In the genomic region with DNA sequence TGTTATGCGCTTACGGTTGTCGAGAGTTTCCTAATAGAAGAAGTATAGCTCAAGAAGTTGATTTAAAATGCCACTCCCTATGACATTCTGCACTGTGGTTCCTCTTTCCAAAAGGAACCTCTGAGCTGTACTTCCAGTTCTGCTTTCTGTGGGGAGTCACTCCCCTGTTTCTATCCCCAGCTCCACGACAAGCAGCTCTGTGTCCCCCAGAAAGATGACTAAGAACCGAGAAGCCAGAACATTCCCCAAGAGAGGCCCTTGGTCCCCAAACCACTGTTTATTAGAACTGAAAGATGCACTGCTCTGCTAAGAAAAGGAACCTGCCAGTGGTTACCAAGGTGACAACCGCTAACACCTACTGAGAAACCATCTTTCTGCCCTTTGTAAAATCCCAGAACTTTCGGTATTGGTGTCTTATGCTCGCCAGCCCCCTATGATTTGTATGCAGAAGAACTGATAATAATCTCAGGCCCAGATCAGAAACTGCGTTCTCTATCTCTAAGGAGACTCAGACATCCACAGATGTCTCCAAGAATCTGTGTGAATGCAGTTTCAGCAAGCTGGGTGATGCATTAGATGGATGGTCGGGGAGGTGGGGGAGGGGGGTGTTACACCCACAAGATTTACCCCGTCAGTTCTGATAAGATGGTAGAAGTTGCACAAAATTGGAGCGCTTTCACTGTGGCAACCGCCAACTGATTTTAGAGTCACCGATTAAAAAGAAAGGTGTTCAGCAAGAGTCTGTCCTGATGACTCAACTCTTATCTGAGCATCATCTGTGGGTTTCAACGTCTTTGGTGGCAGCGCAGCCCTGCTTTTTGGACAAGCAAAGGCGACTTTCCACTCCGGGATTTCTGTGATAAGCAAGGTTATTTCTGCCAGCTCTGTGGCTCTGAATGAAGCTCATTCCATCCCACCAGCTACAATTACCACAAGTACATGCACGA, we compare ENCODE assay signal across 15 mouse cellular contexts.
DNase-seq lines count a peak whose midpoint lies in the region; ATAC-seq and TF ChIP-seq lines count a peak whose summit lies in the region.
"Had no signal": no experiment of that assay in that cellular context is flagged by ENCODE, and none has a peak within 500 bp of the region (broad histone marks: within the 10 kb centered on the region; RNA-seq: fewer than 3 reads in every experiment).

No protein-coding gene starts in this region.

- H3K4me3 ChIP-seq in liver, embryonic 13.5 days (replicated peaks), result no peak overlapping the region
- H3K4me3 ChIP-seq in liver, embryonic 12.5 days, result no peak overlapping the region
- H3K4me3 ChIP-seq in E14TG2a.4 (replicated peaks; ENCODE audit: low read length), result peak overlapping the region; percentile 43
- H3K4me3 ChIP-seq in hindbrain, embryonic 14.5 days (replicated peaks; ENCODE audit: low read length), result no peak overlapping the region
- H3K4me3 ChIP-seq: heart, adult 2 months; hindbrain, embryonic 12.5 days; limb, embryonic 15.5 days had no signal

- H3K27ac ChIP-seq in liver, embryonic 13.5 days, result no peak overlapping the region
- no peak overlapping the region for H3K27ac ChIP-seq in liver, embryonic 12.5 days
- no peak overlapping the region for H3K27ac ChIP-seq in hindbrain, embryonic 14.5 days
- H3K27ac ChIP-seq: heart, adult 2 months; hindbrain, embryonic 12.5 days; limb, embryonic 15.5 days; stomach, postnatal 0 days had no signal

- no peak for TF ChIP-seq CTCF in E14TG2a.4 (conservative IDR thresholded peaks at IDR 0.05; ENCODE audit: low read length)

- no peaks in the 10 kb centered on the region for H3K9me3 ChIP-seq in liver, embryonic 13.5 days (replicated peaks)
- H3K9me3 ChIP-seq in liver, embryonic 12.5 days (replicated peaks), result no peaks in the 10 kb centered on the region
- H3K9me3 ChIP-seq in E14TG2a.4 (ENCODE audit: low read length), result no peaks in the 10 kb centered on the region
- H3K9me3 ChIP-seq in hindbrain, embryonic 14.5 days (ENCODE audit: control insufficient read depth, low read length), result no peaks in the 10 kb centered on the region
- H3K9me3 ChIP-seq: hindbrain, embryonic 12.5 days; limb, embryonic 15.5 days had no signal

- peaks cover 4% of the 10 kb centered on the region; the same call in 1 of the 2 replicates for H3K36me3 ChIP-seq in liver, embryonic 13.5 days
- H3K36me3 ChIP-seq in liver, embryonic 12.5 days, result peaks cover 5% of the 10 kb centered on the region
- H3K36me3 ChIP-seq in E14TG2a.4 (ENCODE audit: insufficient read depth, low read length), result peaks cover 70% of the 10 kb centered on the region
- H3K36me3 ChIP-seq in hindbrain, embryonic 14.5 days (replicated peaks; ENCODE audit: control insufficient read depth, insufficient read depth), result peaks cover 17% of the 10 kb centered on the region

- DNase-seq in liver, embryonic 13.5 days, result no peak
- DNase-seq in natural killer cell, adult 2 months (ENCODE audit: low spot score in 2 of 2), result peak; percentile 37 to 38
- no peak for DNase-seq in hindbrain, embryonic 14.5 days (ENCODE audit: low spot score)
- no peak for DNase-seq in MN1 (ENCODE audit: low spot score)
- DNase-seq in kidney, adult 11 months, result no peak
- DNase-seq: cerebellum, postnatal 25 days; kidney, postnatal 25 days; right cerebral cortex, postnatal 14 days had no signal

- WGBS in liver, embryonic 13.5 days (ENCODE audit: insufficient replicate concordance), result 48% methylated on average over 19 of the region's 19 CpGs
- WGBS in liver, embryonic 12.5 days (ENCODE audit: insufficient replicate concordance), result 53% methylated on average over 19 of the region's 19 CpGs
- WGBS in hindbrain, embryonic 14.5 days, result 95% methylated on average over 19 of the region's 19 CpGs

- H3K4me1 ChIP-seq in liver, embryonic 13.5 days (replicated peaks), result no peaks in the 10 kb centered on the region
- no peaks in the 10 kb centered on the region for H3K4me1 ChIP-seq in liver, embryonic 12.5 days
- peaks cover 21% of the 10 kb centered on the region for H3K4me1 ChIP-seq in E14TG2a.4 (replicated peaks; ENCODE audit: low read depth, low read length)
- H3K4me1 ChIP-seq in hindbrain, embryonic 14.5 days (replicated peaks; ENCODE audit: control insufficient read depth, insufficient read depth, low read length), result no peaks in the 10 kb centered on the region; the same call in 1 of the 2 replicates
- H3K4me1 ChIP-seq: limb, embryonic 15.5 days had no signal

- no peak overlapping the region for H3K9ac ChIP-seq in liver, embryonic 13.5 days
- no peak overlapping the region for H3K9ac ChIP-seq in liver, embryonic 12.5 days
- H3K9ac ChIP-seq in hindbrain, embryonic 14.5 days, result no peak overlapping the region
- H3K9ac ChIP-seq: hindbrain, embryonic 12.5 days; limb, embryonic 15.5 days had no signal

- 0 out of 2 replicates have a peak, but pooled peaks have one; percentile 26 for ATAC-seq in liver, embryonic 13.5 days (ENCODE audit: low read depth)
- no peak for ATAC-seq in liver, embryonic 12.5 days
- ATAC-seq in granulocyte monocyte progenitor cell, adult 5-6 weeks (replicated peaks; ENCODE audit: poor library complexity, severe bottlenecking), result peak; percentile 84
- no peak for ATAC-seq in hindbrain, embryonic 14.5 days (ENCODE audit: low FRiP score)

- no peaks in the 10 kb centered on the region for H3K27me3 ChIP-seq in liver, embryonic 13.5 days
- no peaks in the 10 kb centered on the region for H3K27me3 ChIP-seq in liver, embryonic 12.5 days (replicated peaks)
- no peaks in the 10 kb centered on the region for H3K27me3 ChIP-seq in E14TG2a.4 (ENCODE audit: insufficient read depth, low read length)
- no peaks in the 10 kb centered on the region for H3K27me3 ChIP-seq in hindbrain, embryonic 14.5 days (ENCODE audit: control insufficient read depth, insufficient read depth, low read length)
- H3K27me3 ChIP-seq: hindbrain, embryonic 12.5 days; limb, embryonic 15.5 days had no signal

- H3K4me2 ChIP-seq in liver, embryonic 13.5 days, result no peak overlapping the region
- no peak overlapping the region for H3K4me2 ChIP-seq in liver, embryonic 12.5 days
- no peak overlapping the region for H3K4me2 ChIP-seq in hindbrain, embryonic 14.5 days (replicated peaks)
- H3K4me2 ChIP-seq: hindbrain, embryonic 12.5 days; limb, embryonic 15.5 days had no signal

Comparison
In these comparisons a context has a peak if more than half of its experiments do, and no peak if none do; other contexts are left out.
1. ATAC-seq: peak in liver, embryonic 13.5 days (single experiment) and granulocyte monocyte progenitor cell, adult 5-6 weeks (single experiment); none in liver, embryonic 12.5 days (single experiment) and hindbrain, embryonic 14.5 days (single experiment).
2. DNase-seq: peak in natural killer cell, adult 2 months (2 of 2); none in liver, embryonic 13.5 days (single experiment), hindbrain, embryonic 14.5 days (single experiment), MN1 (single experiment) and kidney, adult 11 months (single experiment).